Mouse (Mus musculus): Measurements from ENCODE around the gene Rapgef1. TPM values are rescaled to one million over a fixed set of nuclear protein-coding genes. Genes with fewer than 3 reads are reported as not detected.

Gene Rapgef1
- polyA plus RNA-seq, 1 experiment from 2014 or later, result 23.0 TPM

Other genes with a start within 250 kb of the Rapgef1 start
- gene Gm13420, start 132.0 kb downstream of the Rapgef1 start, polyA plus RNA-seq (2014; fragmentation: Nextera tagmentation; extraction: Ambion mirVana), result not detected in 2 replicates
- not detected in 2 replicates for gene Gm13547, start 139.6 kb downstream of the Rapgef1 start, polyA plus RNA-seq (2014; fragmentation: Nextera tagmentation; extraction: Ambion mirVana)
- 38.2 and 40.5 TPM in 2 replicates for gene Coq4, start 167.8 kb downstream of the Rapgef1 start, polyA plus RNA-seq (2014; fragmentation: Nextera tagmentation; extraction: Ambion mirVana)
- 34.0 and 35.0 TPM in 2 replicates for gene Trub2, start 168.8 kb downstream of the Rapgef1 start, polyA plus RNA-seq (2014; fragmentation: Nextera tagmentation; extraction: Ambion mirVana)
- 11.9 and 13.9 TPM in 2 replicates for gene Slc27a4, start 182.9 kb downstream of the Rapgef1 start, polyA plus RNA-seq (2014; fragmentation: Nextera tagmentation; extraction: Ambion mirVana)
- 18.1 and 19.2 TPM in 2 replicates for gene Urm1, start 200.4 kb downstream of the Rapgef1 start, polyA plus RNA-seq (2014; fragmentation: Nextera tagmentation; extraction: Ambion mirVana)
- 13.3 and 14.1 TPM in 2 replicates for gene Cercam, start 249.4 kb downstream of the Rapgef1 start, polyA plus RNA-seq (2014; fragmentation: Nextera tagmentation; extraction: Ambion mirVana)

All from forebrain, embryonic 11.5 days (tissue).